Mouse (Mus musculus) layer of hippocampus, postnatal 36 days (tissue): Measurements from ENCODE around the gene Ywhaq. TPM values are rescaled to one million over a fixed set of nuclear protein-coding genes. Genes with fewer than 3 reads are reported as not detected.

Source experiments
- DNase-seq, 2 experiments: peaks; one replicate each; pipeline ENCODE4 v3.0.0; 2022
- total RNA-seq, 2 experiments: library from RNA; stranded (reverse); gene quantifications; 2 replicates each; pipeline ENCODE4 v1.2.3; 2021

Ywhaq gene
- total RNA-seq: 100 to 1,000 TPM; 457 to 503 TPM

DNA sequence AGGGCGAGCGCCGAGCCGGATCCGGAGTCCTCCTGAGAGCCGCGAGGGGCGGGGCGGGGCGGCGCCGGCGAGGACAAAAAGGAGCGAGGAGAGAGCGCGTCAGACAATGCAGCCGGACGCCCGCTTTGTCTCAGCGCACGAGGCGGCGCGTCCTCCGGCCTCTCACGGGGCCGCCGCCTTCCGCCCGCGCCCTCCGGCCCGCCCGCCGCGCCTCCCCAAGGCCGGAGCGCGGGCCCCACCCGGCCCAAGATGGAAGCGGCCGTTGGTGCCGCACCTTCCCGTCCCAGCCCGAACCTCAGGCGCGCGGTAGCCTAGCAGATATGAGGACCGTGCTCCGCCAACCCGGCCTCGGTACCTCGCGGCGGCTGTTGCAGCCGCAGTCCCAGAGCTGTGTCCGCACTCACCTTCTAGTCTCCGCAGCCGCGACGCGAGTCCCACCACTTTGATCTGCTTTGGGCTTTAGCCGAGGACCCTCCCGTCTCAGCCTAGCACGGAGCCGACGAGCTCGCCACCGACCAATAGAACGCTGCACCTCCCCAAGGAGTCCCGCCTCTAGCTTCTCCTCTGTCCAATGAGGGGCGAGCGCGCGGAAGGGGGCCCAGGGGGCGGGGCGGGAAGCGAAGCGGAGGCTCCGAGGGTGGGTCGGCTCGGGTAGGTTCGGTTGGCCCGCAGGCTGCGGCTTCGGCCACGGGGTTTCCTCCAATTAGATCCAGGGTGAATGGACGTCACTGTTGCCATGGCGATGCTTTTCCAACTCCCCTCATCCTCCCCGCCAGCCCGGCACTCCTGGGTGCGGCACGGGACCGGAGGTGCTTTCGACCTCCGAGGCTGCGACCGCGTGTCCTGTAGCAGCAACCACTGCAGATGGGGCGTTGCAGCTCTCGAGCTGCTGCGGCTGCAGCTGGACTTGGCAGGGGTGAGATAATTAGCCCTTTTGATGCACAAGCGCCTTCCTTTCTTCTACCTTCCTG lies at the start of gene Ywhaq:
Ywhaq (minus strand) TSS at position 538 of the 971 bp plus-strand sequence.
- DNase-seq: peak; percentile 95 to 96

DNA sequence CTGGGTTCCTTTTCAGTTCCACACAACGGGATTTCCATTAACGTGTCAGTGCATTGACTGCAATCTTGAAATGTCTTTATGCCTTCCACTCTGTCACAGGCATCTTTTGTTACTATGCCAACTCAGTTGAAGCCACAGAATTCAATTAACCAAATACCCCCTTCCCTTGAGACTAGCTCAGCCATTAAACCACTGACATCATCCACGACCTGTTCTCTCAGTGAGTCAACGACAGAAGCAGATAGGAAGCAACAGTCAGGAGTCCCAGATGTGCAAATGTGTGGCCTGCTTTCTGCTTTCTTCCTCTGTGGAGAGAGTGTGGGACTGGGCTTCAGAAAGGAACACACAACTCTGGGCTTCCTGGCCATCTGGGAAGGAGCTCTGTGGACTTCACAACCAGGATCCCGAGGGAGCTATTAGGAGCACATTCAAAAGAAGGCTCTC lies 46.0 kb upstream of the Ywhaq start:
- no peak for DNase-seq

DNA sequence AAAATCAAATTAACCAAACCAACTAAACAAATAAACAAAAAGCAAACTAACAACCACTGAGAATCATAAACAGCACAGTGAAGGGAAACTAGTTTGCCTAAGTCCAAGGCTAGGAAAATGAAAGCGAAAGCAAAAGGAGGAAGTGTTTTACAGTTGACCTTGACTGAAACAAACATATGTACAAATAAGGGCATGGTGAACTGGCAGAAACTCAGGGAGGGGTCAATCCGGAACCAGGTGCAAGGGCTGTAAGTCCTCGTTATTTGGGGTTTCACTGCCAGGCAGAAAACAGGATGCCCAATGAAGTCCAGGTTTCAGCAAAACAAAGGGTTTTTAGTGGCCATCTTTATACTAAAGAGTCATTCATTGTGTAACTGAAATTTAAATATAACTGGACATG lies 45.2 kb upstream of the Ywhaq start:
- no peak for DNase-seq

GRCm38 (mm10) chr12:21459681-21460080 lies 42.2 kb upstream of the Ywhaq start:
- no peak for DNase-seq

DNA sequence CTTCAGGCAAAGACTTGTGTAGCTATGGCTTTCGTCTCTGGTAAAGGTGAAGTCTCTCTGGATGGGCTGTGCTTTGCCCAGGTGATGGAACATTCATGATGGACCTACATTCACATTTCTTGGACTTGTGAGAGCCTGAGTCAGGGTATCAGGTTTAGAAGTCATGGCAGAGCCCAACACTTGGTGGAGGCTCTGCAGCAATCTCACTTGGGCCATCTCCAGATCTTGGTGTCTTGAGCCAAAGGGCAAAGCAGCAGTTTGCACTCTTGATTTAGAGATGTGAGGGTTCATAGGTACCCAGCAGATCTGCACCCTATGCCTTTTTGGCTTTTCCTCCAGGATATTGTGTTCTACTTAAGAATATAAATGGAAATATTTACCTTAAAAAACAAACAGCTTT lies 38.6 kb upstream of the Ywhaq start:
- DNase-seq: no peak

GRCm38 (mm10) chr12:21451752-21452151 lies 34.3 kb upstream of the Ywhaq start:
- no peak for DNase-seq

GRCm38 (mm10) chr12:21451351-21451750 lies 33.9 kb upstream of the Ywhaq start:
- DNase-seq: no peak

DNA sequence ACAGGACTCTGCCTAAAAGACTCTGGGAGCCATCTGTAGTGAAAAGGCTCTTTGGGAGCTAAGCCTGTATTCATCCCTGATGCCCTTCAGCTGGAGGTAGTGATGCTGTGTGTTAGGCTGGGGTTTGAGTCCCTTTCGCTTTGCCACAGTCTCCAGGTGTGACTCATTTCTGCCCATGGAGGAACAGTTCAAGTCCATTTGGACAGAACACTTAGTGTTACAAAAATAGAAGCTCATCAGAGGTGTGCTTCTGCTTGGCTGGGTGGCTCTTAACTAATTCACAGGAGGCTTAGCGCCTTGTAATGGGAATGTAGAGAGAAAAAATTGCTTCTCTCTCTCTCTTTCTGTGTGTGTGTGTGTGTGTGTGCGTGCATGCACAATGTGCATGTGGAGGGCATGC lies 26.3 kb upstream of the Ywhaq start:
- no peak for DNase-seq

GRCm38 (mm10) chr12:21441870-21442269 lies 24.4 kb upstream of the Ywhaq start:
- DNase-seq: no peak

GRCm38 (mm10) chr12:21439428-21439827 lies 22.0 kb upstream of the Ywhaq start:
- DNase-seq: no peak

- DNase-seq: no peak
Measured at GRCm38 (mm10) chr12:21438750-21439394, 21.4 kb upstream of the Ywhaq start.

DNA sequence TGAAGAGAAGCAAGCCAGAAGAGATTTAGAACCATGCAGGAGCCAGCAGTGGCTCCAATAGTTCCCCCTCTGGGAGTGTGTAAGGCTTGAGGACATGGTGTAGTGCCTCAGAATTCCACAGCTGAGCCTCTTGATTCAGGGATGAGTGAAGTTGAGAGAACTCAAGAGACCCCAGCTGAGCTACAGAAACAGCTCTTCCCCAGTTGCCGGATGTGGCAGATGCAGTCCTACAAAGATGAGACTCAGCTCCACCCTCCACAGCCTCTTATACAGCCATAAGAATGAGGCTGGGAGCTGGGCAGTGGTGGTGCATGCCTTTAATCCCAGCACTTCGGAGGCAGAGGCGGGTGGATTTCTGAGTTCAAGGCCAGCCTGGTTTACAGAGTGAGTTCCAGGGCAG lies 20.9 kb upstream of the Ywhaq start:
- DNase-seq: no peak

DNA sequence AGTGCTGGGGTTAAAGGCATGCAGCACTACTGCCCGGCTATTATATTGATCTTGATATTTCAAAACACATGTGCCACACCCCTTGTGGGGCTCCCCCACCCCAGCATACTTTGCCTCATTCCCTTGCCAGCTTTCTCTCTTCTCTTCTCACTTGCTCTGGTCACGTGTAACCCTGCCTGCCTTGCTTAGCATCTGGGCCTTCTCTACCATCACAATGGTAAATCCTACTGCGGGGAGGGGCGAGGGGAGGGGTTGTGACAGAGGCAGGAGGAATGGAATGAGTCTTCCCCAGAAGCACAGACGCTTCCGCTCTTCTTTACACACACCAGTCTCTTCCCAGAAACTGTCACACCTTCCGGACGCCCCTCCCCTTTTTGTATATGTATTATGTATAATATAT lies 14.5 kb upstream of the Ywhaq start:
- no peak for DNase-seq

DNA sequence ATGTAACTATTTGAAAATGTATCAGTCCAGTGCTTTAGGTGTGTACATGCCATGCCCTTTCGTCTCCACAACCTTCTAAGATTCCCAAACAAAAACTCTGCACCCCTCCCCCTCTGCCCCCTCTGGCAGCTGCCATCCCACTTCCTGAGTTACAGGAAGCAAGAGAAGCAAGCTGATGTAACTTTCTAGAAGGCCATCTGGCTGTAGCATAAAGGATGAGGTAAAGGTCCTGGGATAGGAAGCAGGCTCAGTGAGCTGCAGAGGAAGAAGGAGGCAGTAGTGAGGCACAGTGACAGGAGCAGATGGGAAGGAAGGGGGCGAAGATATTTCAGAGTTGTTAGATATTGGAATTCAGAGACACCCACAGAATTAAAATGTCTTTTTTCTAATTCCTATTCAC lies 13.6 kb upstream of the Ywhaq start:
- DNase-seq: no peak

GRCm38 (mm10) chr12:21430140-21430539 lies 12.7 kb upstream of the Ywhaq start:
- DNase-seq: no peak

GRCm38 (mm10) chr12:21429021-21429420 lies 11.6 kb upstream of the Ywhaq start:
- DNase-seq: no peak

DNA sequence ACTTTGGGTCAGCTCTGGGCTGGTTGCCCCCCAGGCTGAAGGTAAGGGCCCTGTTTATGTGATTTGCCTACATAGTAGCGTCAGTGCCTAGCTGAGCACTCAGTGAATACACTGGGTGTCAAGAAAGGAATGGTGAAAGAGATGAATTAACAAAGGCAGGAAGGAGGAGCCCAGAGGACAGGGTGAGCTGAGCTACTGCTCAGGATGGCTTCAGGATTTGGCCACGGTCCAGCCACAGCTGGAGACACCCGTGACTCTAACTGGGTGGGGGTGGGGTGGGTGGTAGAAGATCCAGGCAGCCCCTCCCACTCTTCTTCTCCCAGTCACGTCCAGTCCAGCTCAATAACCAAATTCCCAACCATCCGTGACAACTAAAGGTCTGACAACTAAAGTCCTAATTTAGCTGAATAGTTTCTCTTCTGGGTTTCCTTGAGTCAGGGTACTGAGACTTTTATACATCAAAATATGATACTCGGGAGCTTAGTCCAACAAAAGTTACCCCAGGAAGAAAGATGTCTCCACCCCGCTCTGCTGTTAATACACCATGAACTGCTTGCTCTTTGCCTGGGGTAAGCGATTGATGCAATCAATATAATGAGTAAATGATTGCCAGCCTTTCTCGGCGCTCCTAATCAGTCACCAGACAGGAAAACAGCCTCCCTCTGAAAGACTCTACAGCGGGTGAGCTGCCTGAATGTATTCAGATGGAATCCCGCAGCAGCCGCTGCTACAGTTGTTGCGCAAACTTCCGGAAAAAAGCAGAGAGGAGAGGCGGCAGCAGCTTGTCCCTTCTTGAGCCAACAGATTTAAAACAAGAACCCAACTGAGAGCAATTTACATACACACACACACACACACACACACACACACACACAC lies 8.9 kb upstream of the Ywhaq start:
- peak in 1 of 2 experiments; percentile 20 for DNase-seq

GRCm38 (mm10) chr12:21424683-21425082 lies 7.2 kb upstream of the Ywhaq start:
- DNase-seq: peak in 1 of 2 experiments; percentile 17

- no peak for DNase-seq
Measured at GRCm38 (mm10) chr12:21418621-21419131, 1.2 kb upstream of the Ywhaq start.

DNA sequence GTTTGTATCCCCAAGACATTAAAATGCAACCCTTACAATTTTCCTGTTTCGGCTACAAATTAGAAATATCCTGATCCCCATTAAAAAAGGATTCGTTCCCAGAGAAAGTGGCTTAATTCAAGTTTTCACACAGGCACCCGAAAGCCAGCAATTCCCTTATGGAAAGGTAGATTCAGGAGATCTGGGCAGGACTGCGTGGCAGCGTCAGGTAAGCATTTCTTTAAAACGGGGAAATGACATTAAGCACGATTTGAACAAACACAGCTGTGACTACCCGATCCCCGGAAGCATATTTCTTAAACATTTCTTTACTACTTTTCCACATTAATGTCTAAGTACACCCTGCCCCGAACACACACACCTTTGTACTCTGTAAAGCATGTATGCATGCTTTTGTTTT lies 646 bp upstream of the Ywhaq start:
- DNase-seq: no peak

DNA sequence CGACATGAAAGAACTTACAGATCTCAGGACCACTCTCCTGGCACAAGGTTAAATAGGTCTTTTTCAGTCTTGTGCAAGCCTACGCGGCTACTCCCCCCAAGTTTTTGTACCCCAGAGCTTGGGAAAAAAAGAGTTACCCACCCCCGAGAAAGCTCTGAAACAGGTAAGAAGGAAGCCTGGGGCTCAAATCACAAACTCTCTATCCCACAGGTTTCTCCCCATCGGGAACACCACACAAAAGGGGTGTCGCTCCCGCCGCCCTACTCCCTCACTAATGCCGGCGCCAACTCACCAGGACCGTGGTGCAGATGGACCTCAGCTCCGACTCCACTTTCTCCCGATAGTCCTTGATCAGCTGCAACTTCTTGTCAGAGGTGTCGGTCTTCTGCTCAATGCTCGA lies 931 bp downstream of the Ywhaq start:
- DNase-seq: no peak

- DNase-seq: no peak
Measured at GRCm38 (mm10) chr12:21410620-21411019, 6.8 kb downstream of the Ywhaq start.
